Mouse (Mus musculus): ENCODE results near the gene Prpf19. TPM values are rescaled to one million over a fixed set of nuclear protein-coding genes. Genes with fewer than 3 reads are reported as not detected.
A peak's percentile ranks its signal among the peaks of the same experiment; 100 is the strongest.

Prpf19 gene
- polyA plus RNA-seq, 1 experiment from 2014 or later, result 58.6 TPM

GRCm38 (mm10) chr19:10918321-10918991, 23.4 kb downstream of the Prpf19 start:
- WGBS, result 86% methylated on average over 10 of the region's 10 CpGs
- Histone ChIP-seq H3K9me3 (ENCODE audit: control insufficient read depth, low read length) (no peaks in the 10 kb centered on the region), H3K4me2 (replicated peaks; ENCODE audit: low read depth, low read length) (no peak overlapping the region), H3K27me3 (ENCODE audit: control insufficient read depth, insufficient read depth, low read length) (no peaks in the 10 kb centered on the region), H3K4me1 (replicated peaks; ENCODE audit: control insufficient read depth, insufficient read depth, low read length) (no peaks in the 10 kb centered on the region), H3K36me3 (ENCODE audit: control insufficient read depth, insufficient read depth, low read length) (no peaks in the 10 kb centered on the region), H3K9ac (ENCODE audit: low read depth, low read length) (no peak overlapping the region), H3K27ac (ENCODE audit: low read depth, low read length) (no peak overlapping the region), H3K4me3 (ENCODE audit: low read depth, low read length) (no peak overlapping the region)
- no peak for DNase-seq (ENCODE audit: low spot score)
- no peak for ATAC-seq (ENCODE audit: low FRiP score)

GRCm38 (mm10) chr19:10920532-10920931, 25.5 kb downstream of the Prpf19 start, which contains the start of gene Zp1:
Gene Zp1, minus strand, starts transcription at chr19:10920632.
- DNase-seq (ENCODE audit: low spot score), result no peak
- no peak within 1 kb of the TSS for H3K4me2 ChIP-seq (replicated peaks; ENCODE audit: low read depth, low read length)
- H3K27me3 ChIP-seq (ENCODE audit: control insufficient read depth, insufficient read depth, low read length), result no peaks in the 10 kb centered on the region
- WGBS, result 57% methylated on average over 2 of the region's 2 CpGs
- H3K9ac ChIP-seq (ENCODE audit: low read depth, low read length), result no peak within 1 kb of the TSS
- ATAC-seq (ENCODE audit: low FRiP score), result no peak
- H3K4me3 ChIP-seq (ENCODE audit: low read depth, low read length), result no peak within 1 kb of the TSS
- H3K27ac ChIP-seq (ENCODE audit: low read depth, low read length), result no peak within 1 kb of the TSS
- H3K9me3 ChIP-seq (ENCODE audit: control insufficient read depth, low read length), result no peaks in the 10 kb centered on the region
- H3K4me1 ChIP-seq (replicated peaks; ENCODE audit: control insufficient read depth, insufficient read depth, low read length), result no peaks in the 10 kb centered on the region
- no peaks in the 10 kb centered on the region for H3K36me3 ChIP-seq (ENCODE audit: control insufficient read depth, insufficient read depth, low read length)

- no peaks in the 10 kb centered on the region for H3K36me3 ChIP-seq (ENCODE audit: control insufficient read depth, insufficient read depth, low read length)
- H3K9me3 ChIP-seq (ENCODE audit: control insufficient read depth, low read length), result no peaks in the 10 kb centered on the region
- 73% methylated on average over 3 of the region's 3 CpGs for WGBS
- DNase-seq (ENCODE audit: low spot score) (no peak), ATAC-seq (ENCODE audit: low FRiP score) (no peak)
- no peaks in the 10 kb centered on the region for H3K27me3 ChIP-seq (ENCODE audit: control insufficient read depth, insufficient read depth, low read length)
- H3K4me3 ChIP-seq (ENCODE audit: low read depth, low read length), result no peak overlapping the region
- no peak overlapping the region for H3K27ac ChIP-seq (ENCODE audit: low read depth, low read length)
- H3K4me2 ChIP-seq (replicated peaks; ENCODE audit: low read depth, low read length), result no peak overlapping the region
- H3K9ac ChIP-seq (ENCODE audit: low read depth, low read length), result no peak overlapping the region
- no peaks in the 10 kb centered on the region for H3K4me1 ChIP-seq (replicated peaks; ENCODE audit: control insufficient read depth, insufficient read depth, low read length)
These were observed 26.0 kb downstream of the Prpf19 start for GRCm38 (mm10) chr19:10921058-10921457.

GRCm38 (mm10) chr19:10924220-10924619, 29.2 kb downstream of the Prpf19 start:
- no peak overlapping the region for H3K9ac ChIP-seq (ENCODE audit: low read depth, low read length)
- no peak overlapping the region for H3K4me3 ChIP-seq (ENCODE audit: low read depth, low read length)
- no peak for DNase-seq (ENCODE audit: low spot score)
- ATAC-seq (ENCODE audit: low FRiP score), result no peak
- WGBS, result 59% methylated on average over 4 of the region's 4 CpGs
- H3K36me3 ChIP-seq (ENCODE audit: control insufficient read depth, insufficient read depth, low read length), result no peaks in the 10 kb centered on the region
- H3K27me3 ChIP-seq (ENCODE audit: control insufficient read depth, insufficient read depth, low read length), result no peaks in the 10 kb centered on the region
- no peaks in the 10 kb centered on the region for H3K4me1 ChIP-seq (replicated peaks; ENCODE audit: control insufficient read depth, insufficient read depth, low read length)
- H3K4me2 ChIP-seq (replicated peaks; ENCODE audit: low read depth, low read length), result no peak overlapping the region
- H3K27ac ChIP-seq (ENCODE audit: low read depth, low read length), result no peak overlapping the region
- H3K9me3 ChIP-seq (ENCODE audit: control insufficient read depth, low read length), result no peaks in the 10 kb centered on the region

- H3K27me3 ChIP-seq (ENCODE audit: control insufficient read depth, insufficient read depth, low read length), result no peaks in the 10 kb centered on the region
- peak; percentile 30 for DNase-seq (ENCODE audit: low spot score)
These were observed 31.1 kb downstream of the Prpf19 start for GRCm38 (mm10) chr19:10926123-10926621.

DNA sequence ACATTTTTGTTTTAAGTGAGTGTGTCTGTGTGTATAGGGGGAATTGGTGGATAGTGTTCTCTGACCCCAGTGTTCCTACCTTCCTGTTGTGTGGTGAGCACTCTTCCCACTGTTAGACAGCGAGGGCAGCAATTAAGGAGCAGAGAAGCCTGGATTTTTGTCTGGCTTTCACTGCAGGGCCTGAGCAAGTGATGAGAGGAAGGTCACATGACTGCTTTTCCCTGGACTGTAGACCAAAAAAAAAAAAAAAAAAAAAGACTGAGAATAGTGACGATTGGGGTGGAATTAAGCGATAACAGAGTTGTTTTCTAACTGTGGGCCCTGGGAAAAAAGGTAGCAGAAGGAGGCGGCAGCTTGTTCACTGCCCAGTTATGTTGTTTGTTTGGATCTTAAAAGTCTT, 31.6 kb downstream of the Prpf19 start:
- H3K9ac ChIP-seq (ENCODE audit: low read depth, low read length), result no peak overlapping the region
- H3K27ac ChIP-seq (ENCODE audit: low read depth, low read length), result peak overlapping the region; percentile 51; the same call in 1 of the 2 replicates
- no peaks in the 10 kb centered on the region for H3K4me1 ChIP-seq (replicated peaks; ENCODE audit: control insufficient read depth, insufficient read depth, low read length)
- no peaks in the 10 kb centered on the region for H3K9me3 ChIP-seq (ENCODE audit: control insufficient read depth, low read length)
- no peak for DNase-seq (ENCODE audit: low spot score)
- 0 out of 2 replicates have a peak, but pooled peaks have one; percentile 19 for ATAC-seq (ENCODE audit: low FRiP score)
- H3K4me3 ChIP-seq (ENCODE audit: low read depth, low read length), result no peak overlapping the region
- H3K27me3 ChIP-seq (ENCODE audit: control insufficient read depth, insufficient read depth, low read length), result no peaks in the 10 kb centered on the region
- no peaks in the 10 kb centered on the region for H3K36me3 ChIP-seq (ENCODE audit: control insufficient read depth, insufficient read depth, low read length)
- 35% methylated on average over 4 of the region's 4 CpGs for WGBS
- H3K4me2 ChIP-seq (replicated peaks; ENCODE audit: low read depth, low read length), result no peak overlapping the region

More at GRCm38 (mm10) chr19:10926123-10926621, 31.1 kb downstream of the Prpf19 start:
- Histone ChIP-seq H3K9me3 (ENCODE audit: control insufficient read depth, low read length) (no peaks in the 10 kb centered on the region), H3K4me1 (replicated peaks; ENCODE audit: control insufficient read depth, insufficient read depth, low read length) (no peaks in the 10 kb centered on the region), H3K36me3 (ENCODE audit: control insufficient read depth, insufficient read depth, low read length) (no peaks in the 10 kb centered on the region), H3K4me3 (ENCODE audit: low read depth, low read length) (no peak overlapping the region), H3K27ac (ENCODE audit: low read depth, low read length) (peak overlapping the region; percentile 51; the same call in 1 of the 2 replicates), H3K9ac (ENCODE audit: low read depth, low read length) (no peak overlapping the region), H3K4me2 (replicated peaks; ENCODE audit: low read depth, low read length) (no peak overlapping the region)
- peak; percentile 4; the same call in 1 of the 2 replicates for ATAC-seq (ENCODE audit: low FRiP score)
- 22% methylated on average over 6 of the region's 6 CpGs for WGBS

- Histone ChIP-seq H3K4me3 (ENCODE audit: low read depth, low read length) (no peak overlapping the region), H3K4me2 (replicated peaks; ENCODE audit: low read depth, low read length) (no peak overlapping the region), H3K27me3 (ENCODE audit: control insufficient read depth, insufficient read depth, low read length) (no peaks in the 10 kb centered on the region), H3K4me1 (replicated peaks; ENCODE audit: control insufficient read depth, insufficient read depth, low read length) (no peaks in the 10 kb centered on the region), H3K9me3 (ENCODE audit: control insufficient read depth, low read length) (no peaks in the 10 kb centered on the region), H3K36me3 (ENCODE audit: control insufficient read depth, insufficient read depth, low read length) (no peaks in the 10 kb centered on the region), H3K27ac (ENCODE audit: low read depth, low read length) (no peak overlapping the region), H3K9ac (ENCODE audit: low read depth, low read length) (no peak overlapping the region)
- ATAC-seq (ENCODE audit: low FRiP score) (no peak), DNase-seq (ENCODE audit: low spot score) (no peak)
- 96% methylated on average over 2 of the region's 2 CpGs for WGBS
These were observed 35.6 kb downstream of the Prpf19 start for GRCm38 (mm10) chr19:10930641-10931040.

DNA sequence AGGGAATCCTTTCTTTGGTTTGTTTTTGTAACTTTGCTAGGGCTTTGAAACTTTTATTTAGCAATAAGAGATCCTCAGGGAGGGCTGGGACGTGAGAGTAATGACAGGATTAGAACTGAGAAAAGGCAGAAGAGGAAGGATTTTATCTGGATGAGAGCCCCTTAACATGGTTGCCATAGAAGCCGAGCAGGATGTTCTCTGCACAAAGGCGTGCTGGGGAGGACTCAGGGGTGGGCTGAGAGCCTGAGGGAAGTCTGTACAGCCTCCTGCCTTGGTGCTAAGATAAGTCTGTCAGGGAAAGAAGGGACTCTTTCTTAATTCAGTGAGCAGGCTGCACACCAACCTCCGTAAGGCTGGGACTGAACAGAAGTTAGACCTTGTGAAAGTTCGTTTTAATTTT, 40.0 kb downstream of the Prpf19 start:
- 40% methylated on average over 5 of the region's 5 CpGs for WGBS
- H3K36me3 ChIP-seq (ENCODE audit: control insufficient read depth, insufficient read depth, low read length), result no peaks in the 10 kb centered on the region
- H3K4me2 ChIP-seq (replicated peaks; ENCODE audit: low read depth, low read length), result no peak overlapping the region
- DNase-seq (ENCODE audit: low spot score) (no peak), ATAC-seq (ENCODE audit: low FRiP score) (no peak)
- H3K4me1 ChIP-seq (replicated peaks; ENCODE audit: control insufficient read depth, insufficient read depth, low read length), result no peaks in the 10 kb centered on the region
- no peaks in the 10 kb centered on the region for H3K9me3 ChIP-seq (ENCODE audit: control insufficient read depth, low read length)
- H3K27ac ChIP-seq (ENCODE audit: low read depth, low read length), result no peak overlapping the region
- no peak overlapping the region for H3K9ac ChIP-seq (ENCODE audit: low read depth, low read length)
- H3K27me3 ChIP-seq (ENCODE audit: control insufficient read depth, insufficient read depth, low read length), result no peaks in the 10 kb centered on the region
- no peak overlapping the region for H3K4me3 ChIP-seq (ENCODE audit: low read depth, low read length)

DNA sequence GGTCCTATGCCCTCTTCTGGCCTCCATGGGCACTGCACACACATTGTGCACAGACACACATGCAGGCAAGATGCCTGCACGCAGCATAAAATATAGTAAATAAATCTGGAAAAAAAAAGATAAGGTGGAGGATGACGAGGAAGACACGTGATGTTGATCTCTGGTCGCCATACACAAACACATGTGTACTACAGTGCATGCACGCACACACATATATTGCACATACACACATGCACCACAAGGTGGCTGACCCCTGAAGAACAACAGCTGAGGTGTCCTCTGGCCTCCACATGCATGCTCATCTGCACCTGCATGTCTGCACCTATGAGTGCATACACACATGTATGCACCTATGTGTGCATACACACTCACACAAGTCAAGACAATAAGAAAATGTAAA, 41.0 kb downstream of the Prpf19 start:
- no peaks in the 10 kb centered on the region for H3K9me3 ChIP-seq (ENCODE audit: control insufficient read depth, low read length)
- ATAC-seq (ENCODE audit: low FRiP score) (no peak), DNase-seq (ENCODE audit: low spot score) (no peak)
- no peak overlapping the region for H3K4me2 ChIP-seq (replicated peaks; ENCODE audit: low read depth, low read length)
- H3K4me3 ChIP-seq (ENCODE audit: low read depth, low read length), result no peak overlapping the region
- WGBS, result 91% methylated on average over 5 of the region's 5 CpGs
- no peak overlapping the region for H3K27ac ChIP-seq (ENCODE audit: low read depth, low read length)
- H3K9ac ChIP-seq (ENCODE audit: low read depth, low read length), result no peak overlapping the region
- H3K27me3 ChIP-seq (ENCODE audit: control insufficient read depth, insufficient read depth, low read length), result no peaks in the 10 kb centered on the region
- H3K4me1 ChIP-seq (replicated peaks; ENCODE audit: control insufficient read depth, insufficient read depth, low read length), result no peaks in the 10 kb centered on the region
- no peaks in the 10 kb centered on the region for H3K36me3 ChIP-seq (ENCODE audit: control insufficient read depth, insufficient read depth, low read length)

All from hindbrain, embryonic 11.5 days (tissue).